Mouse (Mus musculus) erythroblast, embryonic 14.5 days (primary cell): ENCODE data around the gene Atpif1.

Experiments
- GATA1 ChIP-seq: IDR thresholded peaks from 2 replicates; pipeline ENCODE4 v1.6.1; 2012; ENCODE audit warnings: low read length, inconsistent platforms, mixed read lengths
- TAL1 ChIP-seq: IDR thresholded peaks from 3 replicates; pipeline ENCODE4 v1.6.1; 2012; ENCODE audit warnings: low read length, inconsistent platforms, mixed read lengths

DNA sequence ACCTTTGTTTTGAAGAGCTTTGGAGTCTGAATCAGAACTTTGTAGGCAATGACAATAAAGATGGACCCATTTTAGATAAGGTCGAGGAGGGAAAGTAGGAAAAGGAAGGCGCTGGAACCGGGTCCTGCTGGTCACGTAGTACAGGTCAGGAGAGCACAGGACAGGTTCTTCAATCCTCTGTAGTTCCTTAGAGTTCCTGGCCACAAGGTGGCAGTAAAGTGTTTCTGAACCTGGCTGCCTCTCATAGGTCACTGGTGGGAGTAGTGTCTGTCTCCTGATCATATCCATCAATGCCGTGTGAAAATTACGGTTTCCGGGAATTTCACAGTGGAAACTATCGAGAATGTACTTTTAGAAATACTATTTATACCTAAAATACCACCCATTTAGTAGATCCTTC lies 12.4 kb upstream of the Atpif1 start:
- TF ChIP-seq GATA1 = no peak
- no peak for TF ChIP-seq TAL1
